Mouse (Mus musculus): ENCODE results near the gene Dnah17.

GRCm38 (mm10) chr11:117994250-117995057 lies 136.0 kb downstream of the Dnah17 start:
- TF ChIP-seq POLR2A (IDR thresholded peaks at IDR 0.05; ENCODE audit: extremely low read depth, insufficient read depth, low read length) (no peak), CTCF (IDR thresholded peaks at IDR 0.05; ENCODE audit: low read depth, low read length) (no peak)
